Comparison of ENCODE assay signal across 8 mouse cellular contexts in the genomic region with DNA sequence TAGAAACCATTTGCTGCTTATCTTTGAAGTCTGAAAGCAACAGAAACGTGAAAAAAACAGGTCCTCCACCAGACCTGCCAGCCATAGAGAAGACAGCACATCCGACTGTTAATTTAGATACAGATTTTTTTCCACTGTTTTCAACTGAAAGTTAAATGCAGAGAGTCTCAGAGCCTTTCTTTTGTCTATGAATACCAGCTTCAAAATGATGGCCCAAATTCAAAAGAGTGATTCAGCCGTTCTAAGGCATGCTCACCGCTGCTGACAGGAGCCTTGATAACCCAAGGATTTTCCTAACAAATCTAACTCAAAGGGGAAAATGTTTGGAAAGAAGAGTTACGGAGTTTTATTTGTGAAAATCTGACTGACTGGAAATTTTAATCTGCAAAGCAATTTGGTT.
"Had no signal": no experiment of that assay in that cellular context is flagged by ENCODE, and none has a peak within 500 bp of the region (broad histone marks: within the 10 kb centered on the region; RNA-seq: fewer than 3 reads in every experiment).

No protein-coding gene starts in this region.

- DNase-seq: left cerebral cortex, postnatal 4 days; lung, embryonic 14.5 days; lung, postnatal 10 days; lung, postnatal 4 days; midbrain, embryonic 14.5 days; right cerebral cortex, adult 18-20 months; right cerebral cortex, postnatal 25 days; thymus, postnatal 4 days had no signal
